Mouse (Mus musculus) left cerebral cortex, adult 8-10 months (tissue): ENCODE measurements around the gene Prnp. TPM values are rescaled to one million over a fixed set of nuclear protein-coding genes. Genes with fewer than 3 reads are reported as not detected.
A peak's percentile ranks its signal among the peaks of the same experiment; 100 is the strongest.

Source experiments
- DNase-seq, 2 experiments: peaks; one replicate each; pipeline ENCODE4 v3.0.0; 2022; ENCODE audit warnings: low spot score in 2 of 2
- total RNA-seq, 4 experiments: library from RNA; stranded (reverse); gene quantifications; 2 replicates each; pipeline ENCODE4 v1.2.4; 2022

Prnp gene
- total RNA-seq, 4 experiments from 2014 or later, result 819 to 855 (median 835) TPM

DNA sequence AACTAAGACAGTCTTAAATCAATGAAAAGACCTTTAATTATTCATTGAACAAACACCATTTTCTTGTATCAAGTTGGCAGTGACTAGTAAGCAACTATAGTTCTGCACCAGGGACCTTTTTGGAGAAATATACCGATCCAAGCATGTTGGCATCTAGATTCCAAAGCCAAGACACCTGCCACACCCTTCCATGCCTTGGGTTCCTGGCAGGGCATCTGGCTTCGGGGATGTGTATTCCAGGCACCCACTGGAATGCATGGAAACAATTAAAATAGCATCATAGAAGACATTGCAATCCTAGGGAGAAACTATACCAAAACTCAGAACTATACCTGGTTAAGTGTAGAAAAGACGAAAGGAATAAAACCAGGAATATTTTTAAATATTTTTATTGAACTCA, 3.5 kb upstream of the Prnp start:
- DNase-seq, result no peak

DNA sequence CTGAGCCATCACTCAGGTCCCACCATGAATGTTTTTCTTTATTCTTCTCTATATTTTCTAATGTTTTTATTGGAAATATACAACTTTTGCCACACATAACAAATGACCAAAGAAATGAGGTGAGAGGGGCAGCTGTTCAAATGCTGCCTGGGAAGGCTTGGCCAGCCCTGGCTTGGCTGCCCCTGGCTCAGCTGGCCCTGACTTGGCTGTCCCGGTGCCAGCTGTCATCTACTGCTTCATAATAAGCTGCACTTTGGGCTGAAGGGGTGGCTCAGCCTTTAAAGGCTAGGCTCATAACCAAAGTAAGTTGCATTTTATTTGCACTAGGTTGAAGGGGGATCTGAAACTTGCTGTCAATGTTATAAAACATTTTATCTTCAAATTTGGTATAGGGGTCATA, 2.9 kb upstream of the Prnp start:
- no peak for DNase-seq

DNA sequence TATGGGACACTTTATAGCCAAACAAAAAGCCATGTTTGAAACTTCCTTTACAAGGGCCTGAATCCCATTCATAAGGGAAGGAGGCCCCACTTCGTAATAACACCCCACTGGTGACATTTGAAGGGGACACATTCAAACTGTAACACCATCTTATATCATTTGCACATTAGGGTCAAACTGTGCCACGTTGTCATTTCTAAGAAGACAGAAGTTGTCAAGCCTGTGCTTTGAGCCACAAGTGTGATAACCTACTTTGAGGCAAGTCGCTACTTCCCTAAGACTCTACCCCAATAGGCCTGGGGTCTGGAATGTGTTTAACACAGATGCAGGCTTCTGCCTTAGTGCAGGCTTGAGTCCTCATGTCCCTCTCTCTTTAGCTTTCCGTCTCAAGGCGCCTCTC, 2.4 kb upstream of the Prnp start:
- DNase-seq, result no peak

DNA sequence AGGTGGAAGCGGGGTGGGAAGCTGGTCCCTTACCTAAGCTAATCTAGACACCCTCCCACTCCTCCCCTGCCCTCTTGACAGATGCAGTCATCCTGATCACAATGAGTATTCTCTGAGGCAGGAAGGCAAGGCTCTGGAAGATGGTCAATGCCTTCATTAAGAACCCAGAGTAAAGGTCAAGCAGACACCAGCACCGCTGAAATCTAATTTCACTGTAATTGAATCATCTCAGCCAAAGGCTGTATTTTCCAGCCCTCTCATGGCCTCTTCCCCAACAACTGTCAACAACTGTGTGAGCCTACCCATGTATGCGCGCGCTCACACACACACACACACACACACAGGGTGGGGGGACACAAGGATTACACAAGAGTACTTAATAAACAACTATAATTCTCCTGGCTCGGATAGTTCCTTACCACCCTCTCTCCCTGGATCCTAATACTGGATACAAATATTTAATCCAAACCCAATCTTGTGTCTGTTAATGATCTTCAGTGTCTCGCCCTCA, 1.3 kb upstream of the Prnp start:
- DNase-seq, result no peak

DNA sequence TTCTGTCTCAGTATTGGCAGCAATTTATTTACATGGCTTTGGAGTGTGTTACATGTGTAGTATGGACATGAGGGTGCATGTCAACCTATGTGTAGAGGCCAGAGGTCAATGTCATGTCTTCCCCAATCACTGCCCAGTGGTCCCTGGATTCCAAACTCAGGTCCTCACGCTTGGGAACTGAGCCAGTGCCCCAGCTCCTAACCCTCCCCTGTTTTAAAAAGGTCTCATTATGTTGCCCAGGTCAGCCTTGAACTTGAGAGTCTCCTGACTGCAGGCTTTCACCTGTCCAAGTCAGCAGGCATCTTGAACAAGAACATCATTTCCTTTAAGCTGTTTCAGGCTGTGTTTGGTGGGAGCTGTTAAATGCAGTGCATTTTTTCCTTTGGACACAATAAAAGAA, 822 bp upstream of the Prnp start:
- DNase-seq, result no peak

DNA sequence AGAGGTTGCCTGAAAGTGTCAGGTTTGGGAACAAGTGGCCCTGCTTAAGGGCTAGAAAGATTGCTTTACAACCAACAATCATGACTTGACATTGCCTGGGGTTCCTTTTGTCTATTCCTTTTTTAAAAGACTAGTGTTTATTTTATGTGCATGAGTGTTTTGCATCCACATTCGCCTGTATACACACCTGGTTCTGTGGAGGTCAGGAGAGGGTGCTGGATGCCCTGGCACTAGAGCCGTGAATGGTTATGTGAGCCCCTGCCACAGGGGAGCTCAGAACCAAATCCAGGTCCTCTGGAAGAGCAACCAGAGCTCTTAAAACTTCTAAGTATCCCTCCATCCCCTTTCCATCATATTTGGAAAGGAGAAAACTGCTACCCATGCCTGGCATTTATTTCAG, 1.1 kb downstream of the Prnp start:
- no peak for DNase-seq

DNA sequence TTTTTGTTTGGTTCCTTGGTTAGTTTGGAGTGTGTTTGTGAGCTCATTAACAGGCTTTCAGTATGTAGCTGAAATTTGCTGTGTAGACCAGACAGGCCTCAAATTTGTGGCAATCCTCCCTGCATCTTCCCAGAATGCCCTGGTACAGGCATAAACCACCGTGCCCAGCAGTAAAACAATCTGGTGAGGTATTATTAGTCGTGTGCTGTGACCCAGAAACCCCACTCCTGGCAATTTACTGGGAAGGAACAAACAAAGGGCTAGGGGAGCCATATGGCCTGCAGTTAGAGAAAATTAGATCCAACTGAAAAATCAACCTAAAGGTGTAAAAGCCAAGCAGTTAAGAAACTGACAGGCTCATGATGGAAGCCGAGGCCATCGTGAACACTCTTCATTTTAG, 1.6 kb downstream of the Prnp start:
- no peak for DNase-seq

DNA sequence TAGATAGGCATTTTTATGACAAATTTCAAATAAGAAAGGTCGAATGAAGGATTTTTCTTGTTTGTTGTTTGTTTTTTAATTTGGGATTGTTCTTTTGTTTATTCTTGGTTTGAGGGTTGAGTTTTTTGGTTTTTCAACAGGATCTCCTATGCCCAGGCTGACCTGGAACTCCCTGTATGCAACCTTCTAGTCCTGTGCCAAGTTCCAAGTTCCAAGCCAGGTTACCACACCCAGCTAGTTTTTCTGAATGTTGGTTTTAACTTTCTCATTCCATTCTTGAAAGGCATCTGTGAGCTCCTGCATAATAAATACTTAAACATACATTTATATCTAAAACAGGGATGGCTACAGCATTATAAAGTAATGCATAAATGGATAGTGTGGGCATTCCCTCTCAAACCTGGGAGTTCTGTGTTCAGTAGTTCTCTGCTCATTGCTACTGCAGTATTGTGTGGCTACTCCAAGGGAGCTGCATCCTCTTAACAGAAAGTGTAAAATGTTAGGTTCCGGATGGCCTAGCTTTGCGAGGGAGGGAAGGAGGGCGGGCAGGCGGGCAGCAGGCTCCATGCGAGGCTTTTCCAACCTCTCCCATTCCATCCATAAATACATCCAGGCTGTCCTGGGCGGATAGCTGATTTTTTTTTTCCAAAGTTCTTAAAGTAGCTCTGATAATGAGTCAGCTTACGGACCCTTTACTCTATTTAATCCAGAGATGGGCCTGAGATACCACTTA, 3.0 kb downstream of the Prnp start:
- no peak for DNase-seq

DNA sequence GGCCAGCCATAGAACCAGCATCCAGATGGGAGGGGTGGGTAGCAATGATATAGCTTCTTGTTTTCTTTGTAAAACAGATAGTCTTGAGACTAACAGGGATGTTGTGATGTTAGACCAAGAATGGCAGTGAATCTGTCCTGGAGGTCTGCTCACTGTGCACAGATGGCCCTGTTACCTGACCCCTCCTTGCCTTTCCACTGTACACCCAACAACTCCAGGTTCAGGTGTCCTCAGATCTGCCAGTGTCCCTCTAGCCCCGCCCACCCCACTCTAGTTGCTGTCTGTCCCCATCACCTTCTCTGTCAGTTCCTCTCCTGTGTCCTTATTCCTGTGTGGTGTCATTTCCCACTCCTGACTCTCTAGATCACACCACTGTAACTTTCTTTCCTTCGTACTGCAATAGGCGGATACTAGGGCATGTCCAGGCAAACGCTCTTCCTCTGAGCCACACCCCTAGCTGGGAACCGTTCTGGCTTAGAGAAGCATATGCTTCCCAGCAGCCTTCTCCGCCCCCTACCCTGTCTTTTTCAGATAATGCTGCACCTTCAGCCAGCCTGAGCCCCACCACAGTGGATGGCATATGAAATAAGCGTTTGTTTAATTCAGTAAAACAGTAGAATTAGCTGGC, 22.7 kb downstream of the Prnp start:
- DNase-seq, result no peak

DNA sequence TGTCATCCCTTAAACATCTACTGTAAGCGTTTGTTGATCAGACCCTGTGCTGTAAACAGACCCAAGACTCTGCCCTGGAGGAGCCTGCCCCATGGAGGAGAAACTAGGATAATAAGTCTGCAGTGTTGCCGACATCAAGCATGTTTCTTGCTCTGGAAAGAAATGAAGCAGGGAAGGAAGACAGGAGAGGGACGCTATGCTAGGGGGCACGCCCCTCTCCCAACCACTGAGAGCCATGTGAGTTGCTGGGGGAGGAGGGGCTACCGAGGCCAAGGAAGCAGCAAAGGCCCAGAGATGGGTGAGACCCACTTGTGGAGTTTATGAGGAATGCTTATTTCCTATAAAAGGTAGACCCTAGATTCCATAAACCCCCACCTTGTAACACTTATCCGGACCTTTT, 23.3 kb downstream of the Prnp start:
- DNase-seq, result no peak

DNA sequence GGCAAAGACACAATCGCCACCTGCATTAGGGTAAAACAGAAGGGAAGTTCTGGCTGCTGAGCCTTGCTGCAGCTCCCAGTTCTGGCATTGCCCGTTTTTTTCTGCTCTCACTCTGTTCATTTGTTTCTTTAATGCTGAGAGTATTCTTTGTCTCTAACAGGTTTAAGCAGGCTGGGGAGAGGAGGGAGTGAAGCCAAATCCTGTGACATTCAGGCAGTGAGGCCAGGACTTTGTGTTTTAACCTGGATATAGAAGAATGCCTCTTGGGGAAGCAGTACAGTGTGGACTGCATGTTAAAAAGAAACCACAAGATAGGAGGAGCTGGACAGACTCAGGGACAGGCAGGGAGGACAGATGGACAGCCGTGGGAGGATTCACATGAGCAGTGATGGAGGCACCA, 23.9 kb downstream of the Prnp start:
- no peak for DNase-seq

DNA sequence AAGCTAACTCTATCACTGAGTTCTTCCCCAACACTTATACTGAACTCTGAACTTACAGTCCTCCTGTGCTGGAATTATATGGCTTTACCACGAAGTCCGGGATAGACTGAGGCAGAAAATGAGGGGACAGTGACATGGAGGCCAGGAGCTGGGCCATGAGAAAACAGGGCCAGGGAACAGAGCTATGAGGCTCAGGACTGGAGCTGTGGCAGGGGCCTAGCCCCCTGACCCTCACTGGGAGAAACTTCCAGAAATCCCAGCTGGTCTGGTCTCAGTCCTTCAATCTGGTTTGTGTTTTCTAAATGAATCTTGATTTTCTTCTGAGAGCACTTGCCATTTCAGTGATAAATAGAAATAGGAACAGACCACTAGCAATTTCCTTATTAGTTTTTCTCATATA, 24.5 kb downstream of the Prnp start:
- DNase-seq, result no peak

DNA sequence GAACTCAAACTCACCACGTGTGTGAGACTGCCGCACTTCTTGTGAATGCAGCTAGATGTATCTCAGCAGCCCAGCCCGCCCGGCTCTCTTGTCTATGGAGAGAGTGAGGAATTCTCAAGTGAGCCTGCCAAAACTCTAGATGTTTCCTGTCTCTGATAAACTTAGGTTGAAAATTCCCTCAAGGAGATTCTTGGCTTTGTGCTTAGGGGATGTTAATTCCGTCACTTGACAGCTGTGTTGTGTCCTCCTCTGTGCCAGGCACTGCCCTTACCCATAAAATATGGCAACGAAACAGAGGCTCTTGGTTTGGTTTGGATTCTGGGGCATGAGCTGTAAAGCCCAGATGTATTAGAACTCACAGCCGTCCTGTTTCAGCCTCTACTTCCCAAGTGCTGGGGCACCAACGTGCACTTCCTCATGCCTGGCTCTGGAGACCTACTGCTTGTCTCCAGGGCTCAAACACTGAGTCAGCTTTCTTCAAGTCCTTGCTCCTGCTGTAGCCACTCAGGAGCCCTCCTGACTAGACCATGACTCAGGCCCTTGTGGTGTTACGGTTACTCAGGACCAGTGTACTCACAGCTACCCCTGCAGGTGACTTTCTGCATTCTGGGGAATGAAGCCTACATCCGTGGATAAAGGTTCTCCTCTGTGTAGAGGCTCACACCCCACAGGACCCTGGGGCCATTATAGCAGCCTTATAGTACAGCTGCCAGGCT, 25.8 kb downstream of the Prnp start:
- no peak for DNase-seq

DNA sequence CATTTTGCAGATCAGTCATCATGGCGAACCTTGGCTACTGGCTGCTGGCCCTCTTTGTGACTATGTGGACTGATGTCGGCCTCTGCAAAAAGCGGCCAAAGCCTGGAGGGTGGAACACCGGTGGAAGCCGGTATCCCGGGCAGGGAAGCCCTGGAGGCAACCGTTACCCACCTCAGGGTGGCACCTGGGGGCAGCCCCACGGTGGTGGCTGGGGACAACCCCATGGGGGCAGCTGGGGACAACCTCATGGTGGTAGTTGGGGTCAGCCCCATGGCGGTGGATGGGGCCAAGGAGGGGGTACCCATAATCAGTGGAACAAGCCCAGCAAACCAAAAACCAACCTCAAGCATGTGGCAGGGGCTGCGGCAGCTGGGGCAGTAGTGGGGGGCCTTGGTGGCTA, 26.7 kb downstream of the Prnp start:
- DNase-seq, result no peak

DNA sequence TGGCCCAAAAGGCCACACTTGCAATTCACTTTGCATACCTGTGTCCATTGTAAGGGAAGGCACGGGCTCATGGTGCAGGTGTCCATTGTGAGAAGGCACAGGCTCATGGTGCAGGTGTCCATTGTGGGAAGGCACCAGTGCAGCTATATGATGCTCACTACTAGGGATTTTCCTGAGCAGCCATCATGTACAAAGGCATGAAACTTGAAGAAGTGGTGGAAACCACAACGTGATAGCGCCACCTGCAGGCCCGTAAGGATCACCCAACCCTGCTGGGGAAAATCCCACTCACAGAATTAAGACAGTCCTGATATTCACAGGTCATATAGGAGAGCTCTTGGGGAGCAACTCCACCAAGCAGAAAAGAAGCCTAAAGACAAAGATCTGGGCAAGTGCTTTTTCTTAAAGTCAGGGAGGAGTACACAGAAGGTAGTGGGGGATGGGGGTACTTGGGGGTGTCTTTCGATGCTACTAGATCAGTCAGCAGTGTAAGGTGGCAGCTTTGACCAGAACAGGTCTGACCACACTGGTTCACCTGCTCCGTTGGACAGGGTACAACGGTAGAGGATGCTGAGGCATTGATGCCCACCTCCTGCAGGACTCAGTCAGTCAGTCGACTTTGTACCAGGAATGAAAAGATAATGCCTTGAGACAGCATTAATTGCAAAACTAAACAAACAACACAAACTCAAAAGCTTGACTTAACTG, 29.8 kb downstream of the Prnp start:
- DNase-seq, result peak; percentile 37 to 49

DNA sequence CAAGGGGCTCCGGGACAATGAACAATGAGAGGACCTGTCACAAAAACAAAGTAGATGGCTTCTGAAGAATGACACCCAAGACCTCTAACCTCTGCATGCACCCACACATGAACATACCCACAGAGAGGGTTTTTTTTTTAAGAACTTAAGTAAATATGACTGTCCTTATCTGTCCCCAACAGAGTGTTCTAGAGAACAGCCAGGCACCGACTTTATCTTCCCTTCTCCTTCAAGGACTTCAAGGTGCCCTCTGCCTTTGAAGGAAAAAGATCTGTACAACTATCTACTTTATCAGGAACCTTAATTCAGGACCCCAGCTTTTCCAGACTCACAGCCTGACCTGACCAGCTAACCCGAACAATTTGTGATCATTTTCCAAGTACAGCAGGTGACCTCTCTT, 30.8 kb downstream of the Prnp start:
- no peak for DNase-seq

DNA sequence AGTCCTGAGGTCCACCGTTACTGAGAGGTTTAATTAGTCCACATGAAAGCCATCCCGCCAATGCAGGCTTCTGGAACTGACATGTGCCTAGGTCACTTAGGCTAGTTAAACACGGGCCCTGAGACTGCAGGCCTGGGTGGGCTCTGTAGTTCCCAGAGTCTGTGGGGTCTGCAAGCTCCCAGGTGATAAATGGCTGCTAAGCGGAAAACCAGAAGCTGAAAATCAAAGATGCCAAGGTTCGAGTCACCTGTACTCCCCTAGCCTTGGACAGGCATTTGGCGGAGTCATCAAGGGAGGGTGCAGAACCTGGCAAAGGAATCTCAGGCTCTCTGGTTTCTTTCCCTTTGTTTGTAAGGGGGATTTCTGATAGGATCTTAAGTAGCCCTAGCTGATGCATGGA, 31.8 kb downstream of the Prnp start:
- DNase-seq, result no peak

DNA sequence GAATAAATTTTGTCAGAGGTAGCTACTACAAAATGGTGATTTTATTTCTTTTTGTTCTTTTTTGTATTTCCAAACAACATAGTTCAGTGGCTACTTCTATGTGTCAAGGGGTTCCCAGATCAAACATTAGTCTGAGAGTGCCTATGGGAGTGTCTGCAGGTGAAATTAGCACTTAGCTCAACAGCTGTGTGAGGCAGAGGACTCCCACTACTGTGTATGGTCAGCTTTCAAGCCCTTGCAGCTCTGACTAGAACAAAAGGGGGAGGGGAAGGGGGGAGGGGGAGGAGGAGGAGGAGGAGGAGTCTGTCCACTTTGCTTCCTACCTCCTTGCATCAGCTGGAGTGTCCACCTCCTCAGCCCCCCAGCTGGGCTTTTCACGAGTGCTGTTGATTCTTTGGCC, 34.6 kb downstream of the Prnp start:
- DNase-seq, result no peak

DNA sequence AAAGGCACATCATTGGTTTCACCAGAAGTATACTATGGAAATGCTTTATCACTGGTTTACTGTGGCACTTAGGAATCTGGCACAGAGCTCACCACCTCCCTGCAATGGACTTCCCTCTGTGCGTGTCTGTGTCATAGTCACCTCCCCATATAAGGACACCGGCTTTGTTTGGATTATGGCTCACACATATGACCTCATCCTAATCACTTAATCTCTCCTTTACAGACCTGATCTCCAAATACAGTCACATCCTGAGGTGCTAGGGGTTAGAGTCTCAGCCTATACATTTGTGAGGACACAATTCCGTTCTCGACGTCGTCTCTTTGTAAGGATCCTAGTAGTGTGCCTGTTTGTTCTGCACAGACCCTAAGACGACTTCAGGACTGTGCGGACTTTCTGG, 35.5 kb downstream of the Prnp start:
- DNase-seq, result no peak

DNA sequence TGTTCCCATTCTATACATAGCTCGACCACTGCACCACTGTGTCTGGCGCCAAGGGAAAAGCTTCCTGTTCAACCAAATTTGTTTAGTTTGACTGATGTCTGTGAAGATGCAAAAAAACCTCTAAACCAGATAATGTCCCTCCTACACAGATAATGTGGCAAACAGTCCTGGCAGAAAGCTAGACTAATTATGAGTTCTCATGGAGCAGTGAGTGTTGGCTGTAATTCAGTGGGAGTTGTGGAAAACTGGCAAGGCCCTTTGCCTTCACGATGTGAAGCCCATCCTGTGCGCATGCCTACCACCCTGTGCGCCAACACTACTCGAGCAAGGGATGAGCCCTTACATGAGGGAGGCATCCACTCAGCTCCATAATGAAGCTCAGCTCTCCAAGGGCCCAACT, 36.0 kb downstream of the Prnp start:
- DNase-seq, result peak in 1 of 2 experiments; percentile 4

DNA sequence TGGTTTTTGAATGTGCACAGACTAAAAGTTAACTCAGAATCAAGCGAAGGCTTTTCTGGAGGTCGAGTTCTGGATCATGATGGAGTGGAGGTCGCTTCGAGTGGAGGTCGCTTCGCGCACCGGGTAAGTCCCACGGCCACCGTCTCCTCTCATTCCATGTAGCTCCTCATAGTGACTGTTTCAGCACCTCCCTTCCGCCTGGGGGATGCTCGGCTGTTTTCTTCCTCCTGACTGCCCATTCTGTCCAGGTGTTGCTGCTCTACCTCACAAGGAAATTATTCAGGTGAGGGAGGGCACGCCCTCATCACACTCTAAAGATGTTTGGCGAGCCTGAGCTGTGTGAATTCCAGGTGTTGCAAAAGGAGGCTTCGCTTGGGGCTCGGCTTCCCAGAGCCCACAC, 36.6 kb downstream of the Prnp start:
- peak in 1 of 2 experiments; percentile 2 for DNase-seq

DNA sequence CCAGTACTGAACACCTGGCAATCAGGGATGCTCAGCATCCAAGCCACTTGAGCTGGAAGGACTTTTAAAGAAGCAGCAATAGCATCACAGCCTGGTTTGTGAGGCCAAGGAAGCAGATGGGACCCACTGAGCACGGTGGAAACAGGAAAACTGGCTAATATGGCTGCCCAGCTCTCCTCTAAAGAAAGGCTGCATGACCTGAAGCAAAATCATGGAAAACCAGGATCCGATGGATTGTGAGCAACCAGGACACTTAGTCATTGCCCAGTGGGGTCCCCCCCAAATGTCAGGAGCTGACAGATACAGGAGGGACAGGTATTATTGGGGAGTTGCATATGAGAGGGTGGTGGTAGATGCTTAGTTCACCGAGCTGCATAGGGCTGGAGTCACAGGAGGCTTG, 38.4 kb downstream of the Prnp start:
- DNase-seq, result no peak
